Mouse (Mus musculus) olfactory bulb, adult 2 months (tissue): ENCODE results near the gene Cer1.

ENCODE experiments used
- CTCF ChIP-seq: fragments of 200-500 bp; IDR thresholded peaks from 2 replicates; pipeline ENCODE4 v1.5.1; 2012; ENCODE audit warnings: low read depth, mild to moderate bottlenecking, low read length, moderate library complexity; ENCODE audit not compliant: insufficient read depth
- POLR2A ChIP-seq: fragments of 200-500 bp; IDR thresholded peaks from 2 replicates; pipeline ENCODE4 v1.6.1; 2012; ENCODE audit warnings: mild to moderate bottlenecking, low read depth, low read length, moderate library complexity; ENCODE audit not compliant: insufficient read depth

DNA sequence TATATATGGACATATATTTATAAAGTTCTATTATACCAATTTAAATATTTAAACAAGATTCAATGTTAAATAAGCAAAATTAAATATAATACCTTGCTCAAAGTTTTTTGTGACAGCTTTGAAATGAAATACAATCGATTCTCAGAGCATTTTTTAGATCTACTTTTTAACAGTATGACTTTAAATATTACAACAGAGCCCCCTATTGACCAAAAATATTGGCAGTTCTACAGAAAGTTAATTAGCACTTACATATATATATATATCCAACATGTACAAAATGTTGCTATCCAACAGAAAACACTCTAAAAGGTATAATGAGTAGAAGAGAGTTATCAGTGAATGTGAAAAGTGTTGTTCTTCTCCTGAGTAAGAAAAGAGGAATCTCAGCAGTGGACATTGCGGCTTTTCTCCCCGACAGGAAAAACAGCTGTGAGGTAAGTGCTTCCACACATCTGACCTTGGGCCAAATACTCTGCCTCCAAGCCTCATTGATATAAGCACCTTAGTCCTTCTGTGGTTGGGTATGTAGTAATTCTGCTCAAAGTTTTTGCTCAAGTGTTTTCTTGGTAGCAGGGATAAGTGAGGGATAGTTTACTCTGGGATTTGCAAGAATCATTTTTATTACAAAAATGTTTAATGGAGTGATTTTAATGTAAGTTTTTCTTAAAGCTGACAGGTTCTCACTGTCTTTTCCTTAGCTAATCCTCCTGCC lies 47.3 kb downstream of the Cer1 start:
- TF ChIP-seq POLR2A (no peak), CTCF (no peak)
